Mouse (Mus musculus): ENCODE measurements around the gene Hps1.

Hps1 gene

DNA sequence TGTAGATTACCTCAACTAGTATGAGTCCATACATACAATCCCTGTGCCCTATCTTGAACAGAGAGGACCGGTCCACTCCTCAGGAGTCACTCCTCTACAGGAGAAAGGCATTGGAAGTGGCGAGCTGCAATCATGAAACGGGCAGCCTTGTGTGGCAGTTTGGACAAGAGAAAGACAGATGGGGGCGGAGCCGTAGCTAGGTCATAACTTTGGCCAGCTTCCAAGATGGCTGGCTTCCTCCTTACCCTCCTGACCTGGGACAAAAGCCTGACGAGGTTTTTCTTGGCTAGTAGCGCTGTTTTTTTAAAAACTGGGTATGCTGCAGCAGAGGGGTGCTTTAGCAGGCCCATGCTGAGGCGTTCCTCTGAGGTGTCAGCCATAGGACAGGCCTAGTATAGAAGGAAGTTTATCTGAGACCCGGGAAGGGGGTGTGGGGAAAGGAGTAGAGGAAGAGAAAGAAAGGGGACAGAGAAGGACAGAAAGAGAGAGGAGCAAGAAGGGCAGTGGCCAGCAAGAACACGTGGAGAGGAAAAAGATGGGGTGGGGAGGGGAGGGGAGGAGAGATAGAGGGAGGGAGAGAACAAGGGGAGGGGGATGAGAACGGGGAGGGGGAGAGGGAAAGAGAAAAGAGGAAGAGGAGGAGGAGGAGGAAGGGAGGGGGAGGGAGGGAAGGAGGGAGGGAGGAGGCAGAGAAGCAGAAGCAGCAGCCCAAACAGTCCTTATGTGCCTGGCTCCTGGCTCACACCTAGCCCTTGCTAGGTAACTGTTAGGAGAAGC is 26.4 kb downstream of the Hps1 start:
- no peak for DNase-seq

GRCm38 (mm10) chr19:42752363-42752931 is 27.3 kb downstream of the Hps1 start, which contains the start of gene Pyroxd2:
TSS of gene Pyroxd2 (minus strand) at chr19:42752775.
- no peak for DNase-seq

- DNase-seq, result no peak
Measured at GRCm38 (mm10) chr19:42750196-42750595, 29.6 kb downstream of the Hps1 start.

GRCm38 (mm10) chr19:42746702-42747101 is 33.1 kb downstream of the Hps1 start:
- DNase-seq, result no peak

GRCm38 (mm10) chr19:42745869-42746224 is 33.9 kb downstream of the Hps1 start:
- DNase-seq, result no peak

DNA sequence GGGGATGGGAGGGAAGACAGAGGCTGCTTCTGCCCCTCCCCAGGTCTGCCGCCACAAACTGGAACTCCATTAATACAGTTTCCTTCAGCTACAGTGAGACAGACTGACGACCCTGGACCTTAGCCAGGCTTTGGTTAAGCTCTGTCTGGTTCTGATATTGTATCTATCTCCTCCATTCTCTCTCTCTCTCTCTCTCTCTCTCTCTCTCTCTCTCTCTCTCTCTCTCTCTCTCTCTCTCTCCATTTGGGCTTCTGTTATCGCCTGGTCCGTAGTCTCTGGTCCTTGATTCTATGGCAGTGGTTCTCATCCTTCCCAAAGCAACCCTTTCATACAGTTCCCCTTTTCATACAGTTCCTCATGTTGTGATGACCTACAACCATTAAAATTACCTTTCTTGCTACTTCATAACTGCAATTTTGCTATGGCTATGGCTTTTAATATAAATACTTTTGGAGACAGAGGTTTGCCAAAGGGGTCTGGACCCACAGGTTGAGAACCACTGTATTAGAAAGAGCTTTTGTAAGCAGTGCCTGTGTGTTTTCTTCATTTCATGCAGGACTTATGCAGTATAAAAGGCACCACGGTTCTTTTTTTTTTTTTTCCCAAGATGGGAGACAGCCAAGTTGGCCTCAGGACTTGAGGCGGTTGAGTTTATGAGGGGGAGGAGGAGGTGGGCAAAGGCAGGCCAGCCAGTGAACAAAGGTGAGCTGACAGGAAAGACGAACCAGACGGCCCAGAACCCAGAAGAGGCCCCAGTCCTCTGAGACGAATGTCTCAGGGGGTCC is 34.5 kb downstream of the Hps1 start:
- no peak for DNase-seq

GRCm38 (mm10) chr19:42744162-42744586 is 35.6 kb downstream of the Hps1 start:
- DNase-seq, result no peak

DNA sequence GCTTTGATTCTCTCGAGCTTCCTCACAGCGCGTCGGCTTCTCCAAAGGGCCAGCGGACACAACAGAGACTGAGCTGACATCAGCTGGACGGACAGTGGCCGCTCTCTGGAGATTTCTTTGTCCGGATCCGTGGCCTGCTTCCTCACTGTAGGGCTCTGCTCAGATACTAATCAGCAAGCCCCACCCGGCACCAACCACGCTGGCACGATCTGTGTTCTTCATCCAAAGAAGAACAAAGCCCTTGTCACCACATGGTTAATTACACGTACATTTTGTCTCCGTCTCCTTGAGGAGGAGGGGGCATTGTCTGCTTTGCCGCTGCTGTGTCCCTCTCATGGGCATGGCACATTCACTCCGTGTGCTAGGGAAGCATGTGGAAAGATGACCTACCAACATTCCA is 36.5 kb downstream of the Hps1 start:
- no peak for DNase-seq

- no peak for DNase-seq
Measured at GRCm38 (mm10) chr19:42741884-42742283, 37.9 kb downstream of the Hps1 start.

- DNase-seq, result no peak
Measured at GRCm38 (mm10) chr19:42740163-42740899, 39.4 kb downstream of the Hps1 start.

GRCm38 (mm10) chr19:42739734-42740133 is 40.0 kb downstream of the Hps1 start:
- DNase-seq, result no peak

- no peak for DNase-seq
Measured at GRCm38 (mm10) chr19:42737753-42738152, 42.0 kb downstream of the Hps1 start.

GRCm38 (mm10) chr19:42734982-42735381 is 44.8 kb downstream of the Hps1 start:
- DNase-seq, result no peak

DNA sequence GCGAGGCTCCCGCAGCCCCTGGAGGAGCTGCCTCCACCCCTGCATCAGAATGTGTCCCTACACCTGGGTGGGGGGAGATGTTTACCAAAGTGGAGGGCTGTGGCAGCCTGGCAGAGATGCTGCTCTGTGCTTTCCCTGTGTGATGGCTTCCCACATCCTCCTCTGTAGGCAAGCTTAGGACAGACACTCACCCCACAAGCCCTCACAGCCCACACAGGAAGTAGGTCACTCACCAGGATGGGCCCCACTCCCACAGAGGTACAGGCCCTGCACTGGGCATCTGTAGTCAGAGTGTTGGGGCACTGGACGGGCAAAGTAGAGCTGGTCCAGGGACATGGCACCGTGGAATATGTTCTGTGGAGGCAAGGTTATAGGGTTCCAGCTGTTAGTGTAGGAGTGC is 52.4 kb downstream of the Hps1 start:
- no peak for DNase-seq

DNA sequence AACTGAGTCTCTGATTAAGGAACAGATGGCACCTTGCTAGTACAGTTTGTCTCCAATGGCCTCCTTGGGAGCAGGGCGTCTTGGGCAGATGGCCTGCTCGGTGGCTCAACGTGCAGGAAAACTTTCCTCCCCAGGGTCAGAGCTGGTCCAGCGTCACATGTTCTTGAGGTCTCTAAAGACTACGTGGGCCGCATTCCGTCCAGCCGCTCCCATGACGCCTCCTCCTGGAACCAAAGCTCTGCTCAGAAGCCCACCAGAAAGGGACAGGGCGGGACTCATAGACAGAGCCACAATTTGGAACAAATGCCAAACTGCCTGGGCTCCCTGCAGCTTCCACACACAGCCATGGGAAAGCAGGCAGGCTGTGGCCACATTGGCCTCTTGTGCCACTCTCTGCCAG is 53.0 kb downstream of the Hps1 start:
- DNase-seq, result no peak

- DNase-seq, result no peak
Measured at GRCm38 (mm10) chr19:42725973-42726350, 53.8 kb downstream of the Hps1 start.

DNA sequence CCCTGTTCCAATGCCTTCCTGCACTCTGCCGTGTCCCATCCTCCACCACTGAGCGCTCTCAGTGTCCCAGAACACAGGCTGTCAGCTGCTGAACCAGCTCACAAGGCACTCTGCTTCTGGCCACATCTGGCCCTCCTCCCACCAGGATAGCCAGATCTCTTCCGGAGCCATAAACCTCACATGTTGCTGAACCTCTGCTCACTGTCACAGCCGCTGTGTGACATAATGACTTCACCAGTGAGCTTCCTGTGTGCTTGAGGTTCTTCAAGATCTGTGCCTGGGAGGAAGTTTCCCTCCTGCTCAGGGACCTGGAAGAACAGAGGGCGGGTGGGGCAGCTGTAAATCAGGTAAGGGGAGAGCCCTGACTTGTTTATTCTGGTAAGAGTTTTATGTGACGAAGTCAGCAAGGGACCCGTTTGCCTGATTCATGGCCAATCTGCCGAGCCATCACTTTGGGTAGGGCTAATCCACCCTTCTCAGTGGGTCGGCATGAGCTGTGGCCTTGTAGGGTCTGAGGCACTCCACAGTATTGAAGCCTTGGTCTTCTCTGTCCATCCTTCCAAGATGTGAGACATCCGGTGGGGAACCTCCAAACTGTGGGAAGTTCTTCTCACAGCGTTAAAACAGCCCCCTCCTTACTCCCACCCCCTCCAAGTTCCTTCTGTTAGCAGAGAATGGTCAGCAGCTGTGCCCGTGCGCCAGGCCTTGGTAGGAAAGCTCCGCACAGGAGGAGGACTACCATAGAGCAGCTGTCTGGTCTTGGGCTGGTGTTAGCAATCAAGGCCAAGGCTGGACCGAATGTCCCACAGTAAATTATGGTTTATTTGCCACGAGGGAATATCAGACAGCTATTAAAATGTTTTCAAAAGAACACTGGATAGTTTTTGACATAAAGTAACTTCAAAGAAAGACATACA is 54.5 kb downstream of the Hps1 start:
- no peak for DNase-seq

- no peak for DNase-seq
Measured at GRCm38 (mm10) chr19:42723302-42723701, 56.5 kb downstream of the Hps1 start.

GRCm38 (mm10) chr19:42722500-42722899 is 57.3 kb downstream of the Hps1 start:
- no peak for DNase-seq

GRCm38 (mm10) chr19:42718101-42718500 is 61.7 kb downstream of the Hps1 start:
- DNase-seq, result no peak

- no peak for DNase-seq
Measured at GRCm38 (mm10) chr19:42717668-42718067, 62.1 kb downstream of the Hps1 start.

GRCm38 (mm10) chr19:42716507-42716906 is 63.3 kb downstream of the Hps1 start:
- DNase-seq, result no peak
